Mouse (Mus musculus): Measurements from ENCODE around the gene Rnf4. TPM values are rescaled to one million over a fixed set of nuclear protein-coding genes. Genes with fewer than 3 reads are reported as not detected.

The Rnf4 gene
- 223 TPM for polyA plus RNA-seq (2017; shearing (Covaris generic))

DNA sequence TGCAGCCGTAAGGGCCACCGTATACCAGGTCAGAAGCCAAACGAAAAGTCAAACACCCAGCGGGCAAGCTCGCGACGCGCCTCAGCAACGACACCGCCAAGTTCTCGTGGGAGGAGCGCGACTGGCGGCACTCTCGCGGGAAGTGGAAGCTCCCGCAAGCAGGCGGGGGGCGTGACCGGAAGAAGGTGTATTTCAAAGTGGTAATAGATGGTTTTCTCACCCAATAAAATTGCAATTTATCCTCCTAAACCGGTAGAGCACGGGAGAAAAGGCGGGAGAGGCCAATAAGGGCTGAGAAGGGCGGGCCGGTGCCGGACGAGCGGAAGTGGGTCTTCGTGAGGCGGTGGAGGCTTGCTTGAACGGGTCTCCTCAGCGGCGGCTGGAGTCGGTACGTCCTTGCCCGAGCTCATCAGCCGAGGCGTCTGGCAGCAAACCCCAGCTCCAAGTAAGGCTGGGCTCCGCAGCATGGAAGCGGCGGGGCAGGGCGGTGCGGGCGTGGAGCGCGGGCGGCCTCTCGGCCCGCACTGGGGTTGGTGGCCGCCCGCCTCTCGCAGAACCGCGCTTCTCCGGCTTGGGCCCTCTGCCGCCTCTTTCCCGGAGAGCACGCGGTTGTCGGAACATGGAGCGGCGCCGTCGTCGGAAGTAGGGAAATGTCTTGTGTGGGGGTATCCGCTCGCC lies at the start of gene Rnf4:
TSS of gene Rnf4 (plus strand) at position 193 of the 678 bp plus-strand sequence.

DNA sequence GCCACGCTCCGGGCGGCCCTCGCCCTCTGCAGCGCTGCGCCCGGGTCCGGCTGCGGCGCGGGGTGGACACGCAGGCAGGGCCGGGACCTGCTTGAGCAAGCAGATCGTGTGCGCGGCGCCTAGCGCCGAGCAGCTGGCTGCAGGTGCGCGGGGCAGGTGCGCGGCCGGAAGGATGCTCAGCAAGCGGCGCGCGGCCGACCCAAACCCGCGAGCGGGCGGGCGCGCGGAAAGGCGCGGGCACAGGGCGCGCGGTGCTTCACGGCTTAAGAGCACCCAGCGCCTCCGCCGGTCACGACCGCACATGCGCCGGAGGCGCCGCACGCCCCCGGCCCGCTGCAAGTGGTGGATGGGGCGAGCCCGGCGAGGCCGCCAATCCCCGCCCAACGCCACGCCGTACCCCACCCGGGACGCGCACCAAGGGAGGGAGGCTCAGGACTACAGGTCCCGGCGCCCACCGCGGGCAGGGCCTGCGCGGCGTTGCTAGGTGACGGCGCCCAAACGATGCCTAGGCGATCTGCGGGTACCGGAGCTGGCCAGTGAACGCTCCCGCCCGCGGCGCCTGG lies 47.9 kb upstream of the Rnf4 start, which contains the start of the genes Zfyve28 and Cfap99:
TSS of gene Zfyve28 (minus strand) at position 296 of the 563 bp plus-strand sequence.
TSS of gene Cfap99 (plus strand) at position 447 of the 563 bp plus-strand sequence.

DNA sequence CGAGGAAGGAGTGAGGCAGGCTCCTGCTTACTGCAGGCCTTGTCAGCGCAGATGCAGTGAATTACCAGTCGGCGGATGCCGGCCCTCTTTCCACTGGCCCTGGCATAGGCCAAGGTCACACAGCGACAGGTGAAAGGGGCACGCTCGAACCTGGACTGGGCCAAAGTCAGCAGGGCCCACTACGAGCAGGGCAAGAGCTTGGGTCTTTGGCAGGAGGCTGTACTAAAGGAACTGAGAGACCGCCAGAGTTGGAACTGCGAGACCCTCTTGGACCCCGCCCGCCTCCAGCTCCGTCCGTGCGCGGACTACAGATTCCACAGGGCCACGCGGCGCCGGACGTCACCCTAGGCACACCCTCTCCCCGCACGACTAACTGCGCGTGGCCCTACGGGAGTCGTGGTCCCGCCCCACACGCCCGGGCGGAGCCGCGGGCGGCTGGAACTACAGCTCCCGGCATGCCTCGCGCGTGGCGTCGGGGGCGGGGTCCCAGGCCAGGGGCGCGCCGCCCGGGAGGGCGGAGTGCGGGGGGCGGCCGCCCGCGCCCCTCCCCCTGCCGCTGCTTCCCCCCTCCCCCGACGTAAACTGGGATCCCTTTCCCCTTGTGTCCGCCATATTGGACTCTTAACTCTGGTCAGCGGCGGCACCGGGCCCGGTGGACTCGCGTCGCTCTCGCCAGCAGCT lies 33.4 kb downstream of the Rnf4 start, which contains the start of gene Fam193a:
TSS of gene Fam193a (plus strand) at position 593 of the 681 bp plus-strand sequence.

Other genes with a start within 250 kb of the Rnf4 start
- 0.58 TPM for gene Poln, start 166.8 kb upstream of the Rnf4 start, polyA plus RNA-seq (2017; shearing (Covaris generic))
- 81.8 TPM for gene Haus3, start 166.8 kb upstream of the Rnf4 start, polyA plus RNA-seq (2017; shearing (Covaris generic))
- 60.2 TPM for gene Mxd4, start 148.6 kb upstream of the Rnf4 start, polyA plus RNA-seq (2017; shearing (Covaris generic))
- 3.1 TPM for gene Zfyve28, start 47.8 kb upstream of the Rnf4 start, polyA plus RNA-seq (2017; shearing (Covaris generic))
- gene Cfap99, start 47.7 kb upstream of the Rnf4 start, polyA plus RNA-seq (2017; shearing (Covaris generic)) = not detected
- gene Fam193a, start 33.6 kb downstream of the Rnf4 start, polyA plus RNA-seq (2017; shearing (Covaris generic)) = 22.0 TPM
- gene Tnip2, start 177.7 kb downstream of the Rnf4 start, polyA plus RNA-seq (2017; shearing (Covaris generic)) = 46.5 TPM
- 3.2 TPM for gene Sh3bp2, start 189.5 kb downstream of the Rnf4 start, polyA plus RNA-seq (2017; shearing (Covaris generic))
- 301 TPM for gene Add1, start 237.4 kb downstream of the Rnf4 start, polyA plus RNA-seq (2017; shearing (Covaris generic))

Measured in naive thymus-derived CD4-positive, alpha-beta T cell, adult 5 months (primary cell).